Mouse (Mus musculus): ENCODE results near the gene Nln. TPM values are rescaled to one million over a fixed set of nuclear protein-coding genes. Genes with fewer than 3 reads are reported as not detected.
A peak's percentile ranks its signal among the peaks of the same experiment; 100 is the strongest.

Nln gene
- polyA plus RNA-seq, 1 experiment from 2014 or later, result 66.4 TPM

- peaks cover 15% of the 10 kb centered on the region for H3K36me3 ChIP-seq (ENCODE audit: control insufficient read depth, insufficient read depth, low read length)
Measured at GRCm38 (mm10) chr13:104123662-104124381, 14.4 kb upstream of the Nln start.

DNA sequence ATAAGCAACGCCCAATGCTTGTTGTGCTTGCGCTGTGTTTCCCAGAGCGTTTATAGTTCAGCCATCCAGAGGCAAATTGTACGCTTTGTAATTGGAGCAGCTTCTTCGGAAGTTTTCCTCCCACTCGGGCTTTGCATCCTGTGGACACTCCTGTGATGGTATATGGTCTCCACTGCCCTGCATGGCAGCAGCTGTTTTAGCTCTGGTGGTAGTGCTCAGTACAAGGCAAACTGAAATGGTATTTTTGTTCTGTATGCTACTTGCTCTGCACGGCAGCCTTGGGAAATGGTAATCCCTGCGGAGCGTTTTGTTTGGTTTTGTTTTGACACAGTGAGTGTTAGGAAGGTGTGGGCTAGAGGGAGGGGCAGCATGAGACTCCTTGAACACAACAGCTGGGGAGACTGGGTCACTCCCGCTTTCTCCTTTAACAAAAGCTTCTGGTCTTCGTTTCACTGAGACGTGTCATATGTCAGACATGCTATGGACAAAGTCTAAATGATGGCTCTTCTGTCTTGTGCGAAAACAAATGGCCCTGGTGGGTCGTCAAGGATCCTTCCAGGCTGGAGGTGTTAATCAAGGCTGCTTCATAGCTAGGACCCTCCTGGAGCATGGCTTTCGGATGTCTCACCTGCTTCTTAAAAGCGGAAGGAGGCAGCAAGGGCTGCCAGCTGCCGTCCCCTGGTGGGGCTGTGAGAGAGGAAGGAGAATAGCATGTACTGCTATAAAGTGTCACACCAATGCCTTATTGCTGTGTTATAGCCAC is 12.8 kb upstream of the Nln start:
- H3K27ac ChIP-seq (ENCODE audit: low read depth, low read length), result no peak overlapping the region
- H3K4me3 ChIP-seq (ENCODE audit: low read length), result no peak overlapping the region
- H3K4me2 ChIP-seq (ENCODE audit: low read length), result no peak overlapping the region
- WGBS, result 66% methylated on average over 17 of the region's 17 CpGs
- no peak overlapping the region for H3K9ac ChIP-seq (ENCODE audit: low read depth, low read length)
- H3K9me3 ChIP-seq (ENCODE audit: control insufficient read depth, low read length), result no peaks in the 10 kb centered on the region
- H3K36me3 ChIP-seq (ENCODE audit: control insufficient read depth, insufficient read depth, low read length), result peaks cover 22% of the 10 kb centered on the region
- no peaks in the 10 kb centered on the region for H3K4me1 ChIP-seq (ENCODE audit: control insufficient read depth, insufficient read depth, low read depth, low read length)
- H3K27me3 ChIP-seq (replicated peaks; ENCODE audit: control insufficient read depth, insufficient read depth, low read length), result no peaks in the 10 kb centered on the region
- no peak for ATAC-seq

More at GRCm38 (mm10) chr13:104123662-104124381, 14.4 kb upstream of the Nln start:
- H3K4me2 ChIP-seq (ENCODE audit: low read length), result no peak overlapping the region
- no peak overlapping the region for H3K27ac ChIP-seq (ENCODE audit: low read depth, low read length)
- H3K27me3 ChIP-seq (replicated peaks; ENCODE audit: control insufficient read depth, insufficient read depth, low read length), result no peaks in the 10 kb centered on the region
- no peak overlapping the region for H3K4me3 ChIP-seq (ENCODE audit: low read length)
- H3K9me3 ChIP-seq (ENCODE audit: control insufficient read depth, low read length), result no peaks in the 10 kb centered on the region
- H3K9ac ChIP-seq (ENCODE audit: low read depth, low read length), result no peak overlapping the region
- no peaks in the 10 kb centered on the region for H3K4me1 ChIP-seq (ENCODE audit: control insufficient read depth, insufficient read depth, low read depth, low read length)
- 93% methylated on average over 20 of the region's 20 CpGs for WGBS
- no peak for ATAC-seq

DNA sequence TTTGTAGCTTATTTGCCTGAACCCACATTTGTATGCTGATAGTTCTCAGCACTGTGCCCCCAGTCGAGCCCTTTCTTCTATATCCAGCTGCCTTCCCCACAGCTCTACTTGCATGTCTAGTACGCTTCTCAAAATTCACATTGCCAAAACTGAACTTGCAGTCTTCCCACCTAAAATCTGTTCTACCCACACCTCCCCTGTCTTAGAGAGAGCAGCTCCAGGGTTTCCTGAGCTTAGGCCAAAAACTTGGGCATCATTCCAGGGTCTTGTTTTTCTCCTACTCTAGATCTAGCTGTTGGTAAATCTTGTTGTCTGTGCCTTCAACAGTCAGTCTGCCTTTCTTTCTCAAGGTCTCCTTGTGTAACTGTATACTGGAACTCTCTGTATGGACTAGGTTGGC is 5.4 kb upstream of the Nln start:
- Histone ChIP-seq H3K36me3 (ENCODE audit: control insufficient read depth, insufficient read depth, low read length) (peaks cover 22% of the 10 kb centered on the region), H3K4me3 (ENCODE audit: low read length) (no peak overlapping the region), H3K27ac (ENCODE audit: low read depth, low read length) (no peak overlapping the region), H3K9ac (ENCODE audit: low read depth, low read length) (no peak overlapping the region), H3K4me1 (ENCODE audit: control insufficient read depth, insufficient read depth, low read depth, low read length) (peaks cover 13% of the 10 kb centered on the region), H3K4me2 (ENCODE audit: low read length) (no peak overlapping the region), H3K9me3 (ENCODE audit: control insufficient read depth, low read length) (no peaks in the 10 kb centered on the region), H3K27me3 (replicated peaks; ENCODE audit: control insufficient read depth, insufficient read depth, low read length) (no peaks in the 10 kb centered on the region)
- 99% methylated on average over 2 of the region's 2 CpGs for WGBS
- ATAC-seq, result no peak

- 93% methylated on average over 4 of the region's 4 CpGs for WGBS
- no peak overlapping the region for H3K4me3 ChIP-seq (ENCODE audit: low read length)
- no peaks in the 10 kb centered on the region for H3K9me3 ChIP-seq (ENCODE audit: control insufficient read depth, low read length)
- H3K27ac ChIP-seq (ENCODE audit: low read depth, low read length), result no peak overlapping the region
- H3K27me3 ChIP-seq (replicated peaks; ENCODE audit: control insufficient read depth, insufficient read depth, low read length), result no peaks in the 10 kb centered on the region
- no peak for ATAC-seq
- peaks cover 13% of the 10 kb centered on the region for H3K4me1 ChIP-seq (ENCODE audit: control insufficient read depth, insufficient read depth, low read depth, low read length)
- no peak overlapping the region for H3K4me2 ChIP-seq (ENCODE audit: low read length)
- no peak overlapping the region for H3K9ac ChIP-seq (ENCODE audit: low read depth, low read length)
- peaks cover 22% of the 10 kb centered on the region for H3K36me3 ChIP-seq (ENCODE audit: control insufficient read depth, insufficient read depth, low read length)
Measured at GRCm38 (mm10) chr13:104113782-104114181, 4.4 kb upstream of the Nln start.

DNA sequence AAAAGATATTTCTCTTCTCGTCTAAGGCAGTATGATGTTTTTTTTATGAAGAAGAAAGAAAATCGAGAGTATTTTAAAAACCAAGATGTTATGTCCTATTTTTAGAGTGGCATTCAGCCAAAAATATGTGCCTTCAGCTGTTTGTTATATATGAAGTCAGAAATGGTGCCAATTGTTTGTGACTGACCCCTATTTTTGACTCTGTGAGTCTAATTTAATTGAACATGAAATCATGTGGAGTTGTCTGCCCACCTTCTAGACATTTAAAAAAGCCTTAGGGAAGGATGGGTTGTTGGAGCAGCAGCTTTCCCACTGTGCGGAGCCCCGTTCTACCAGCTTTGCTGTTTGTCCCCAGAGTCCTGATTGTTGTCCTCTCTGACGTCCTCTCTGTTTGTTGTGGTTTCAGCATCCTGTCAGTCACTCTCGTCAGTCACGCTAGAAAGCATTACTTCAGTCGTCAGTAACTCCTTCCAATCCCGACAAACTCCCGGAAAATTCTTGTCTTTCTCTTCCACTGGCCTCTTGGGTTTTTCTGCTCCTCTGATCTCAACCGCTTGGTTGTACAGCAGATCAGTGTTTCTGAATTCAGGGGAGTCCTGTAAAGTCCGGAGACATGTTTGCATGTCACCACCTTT is 3.0 kb upstream of the Nln start:
- Histone ChIP-seq H3K4me2 (ENCODE audit: low read length) (peak overlapping the region; percentile 2; the same call in 1 of the 2 replicates), H3K36me3 (ENCODE audit: control insufficient read depth, insufficient read depth, low read length) (peaks cover 17% of the 10 kb centered on the region), H3K9me3 (ENCODE audit: control insufficient read depth, low read length) (no peaks in the 10 kb centered on the region), H3K27me3 (replicated peaks; ENCODE audit: control insufficient read depth, insufficient read depth, low read length) (no peaks in the 10 kb centered on the region), H3K27ac (ENCODE audit: low read depth, low read length) (no peak overlapping the region), H3K4me1 (ENCODE audit: control insufficient read depth, insufficient read depth, low read depth, low read length) (peaks cover 13% of the 10 kb centered on the region), H3K9ac (ENCODE audit: low read depth, low read length) (no peak overlapping the region), H3K4me3 (ENCODE audit: low read length) (no peak overlapping the region)
- ATAC-seq, result no peak
- WGBS, result 35% methylated on average over 12 of the region's 12 CpGs

- 26% methylated on average over 7 of the region's 7 CpGs for WGBS
- Histone ChIP-seq H3K27me3 (replicated peaks; ENCODE audit: control insufficient read depth, insufficient read depth, low read length) (no peaks in the 10 kb centered on the region), H3K4me1 (ENCODE audit: control insufficient read depth, insufficient read depth, low read depth, low read length) (peaks cover 13% of the 10 kb centered on the region), H3K9me3 (ENCODE audit: control insufficient read depth, low read length) (no peaks in the 10 kb centered on the region), H3K4me2 (ENCODE audit: low read length) (peak overlapping the region; percentile 88), H3K4me3 (ENCODE audit: low read length) (peak overlapping the region; percentile 82), H3K27ac (ENCODE audit: low read depth, low read length) (peak overlapping the region; percentile 85), H3K9ac (ENCODE audit: low read depth, low read length) (peak overlapping the region; percentile 81), H3K36me3 (ENCODE audit: control insufficient read depth, insufficient read depth, low read length) (peaks cover 6% of the 10 kb centered on the region; the same call in 1 of the 2 replicates)
- no peak for ATAC-seq
Measured at GRCm38 (mm10) chr13:104110526-104110925, 1.1 kb upstream of the Nln start.

DNA sequence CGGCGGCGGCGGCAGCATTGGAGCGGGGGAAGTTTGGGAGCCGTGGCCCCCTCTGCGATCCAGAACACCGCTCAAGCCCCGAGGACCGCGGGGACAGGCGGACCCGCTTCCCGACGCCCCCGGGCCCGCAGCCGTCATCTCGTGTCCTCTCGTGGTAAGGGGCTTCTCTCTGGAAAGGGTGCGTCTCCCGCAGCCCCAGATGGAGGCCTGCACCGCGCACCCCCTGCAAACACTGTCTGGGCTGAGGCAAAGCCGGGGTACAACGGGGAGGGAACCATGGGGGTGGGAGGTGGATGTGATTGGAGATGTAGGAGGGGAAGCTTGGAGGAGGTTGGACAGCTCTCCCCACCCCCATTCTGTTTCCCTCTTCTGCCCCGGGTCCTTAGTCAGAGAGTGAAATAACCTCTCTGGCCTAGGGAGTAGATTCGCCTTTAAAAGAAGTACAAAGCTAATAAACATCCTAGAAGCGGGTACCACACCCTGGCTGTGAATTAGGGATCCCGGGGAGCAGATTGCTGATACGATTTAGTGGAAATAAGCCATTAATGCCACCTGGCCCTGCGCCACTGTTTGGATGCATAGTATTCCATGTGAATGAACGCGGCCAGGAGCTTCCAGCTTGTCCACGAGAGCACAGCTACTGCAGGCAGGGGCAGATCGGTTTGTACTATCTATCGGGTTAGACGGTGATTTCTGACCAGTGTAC is 555 bp upstream of the Nln start:
- H3K4me2 ChIP-seq (ENCODE audit: low read length), result peak overlapping the region; percentile 88
- peak overlapping the region; percentile 82 for H3K4me3 ChIP-seq (ENCODE audit: low read length)
- no peaks in the 10 kb centered on the region for H3K27me3 ChIP-seq (replicated peaks; ENCODE audit: control insufficient read depth, insufficient read depth, low read length)
- H3K27ac ChIP-seq (ENCODE audit: low read depth, low read length), result peak overlapping the region; percentile 85
- peaks cover 13% of the 10 kb centered on the region for H3K4me1 ChIP-seq (ENCODE audit: control insufficient read depth, insufficient read depth, low read depth, low read length)
- 0 out of 2 replicates have a peak, but pooled peaks cover 2% of the 10 kb centered on the region for H3K36me3 ChIP-seq (ENCODE audit: control insufficient read depth, insufficient read depth, low read length)
- H3K9me3 ChIP-seq (ENCODE audit: control insufficient read depth, low read length), result no peaks in the 10 kb centered on the region
- H3K9ac ChIP-seq (ENCODE audit: low read depth, low read length), result peak overlapping the region; percentile 81
- ATAC-seq, result peak; percentile 86
- 1% methylated on average over 31 of the region's 38 CpGs for WGBS

- WGBS, result under 1% methylated on average over 24 of the region's 24 CpGs
- Histone ChIP-seq H3K36me3 (ENCODE audit: control insufficient read depth, insufficient read depth, low read length) (peaks cover under 1% of the 10 kb centered on the region; the same call in 1 of the 2 replicates), H3K27me3 (replicated peaks; ENCODE audit: control insufficient read depth, insufficient read depth, low read length) (no peaks in the 10 kb centered on the region), H3K4me3 (ENCODE audit: low read length) (peak overlapping the region; percentile 82), H3K27ac (ENCODE audit: low read depth, low read length) (peak overlapping the region; percentile 86), H3K4me2 (ENCODE audit: low read length) (peak overlapping the region; percentile 88), H3K9me3 (ENCODE audit: control insufficient read depth, low read length) (no peaks in the 10 kb centered on the region), H3K4me1 (ENCODE audit: control insufficient read depth, insufficient read depth, low read depth, low read length) (peaks cover 13% of the 10 kb centered on the region), H3K9ac (ENCODE audit: low read depth, low read length) (peak overlapping the region; percentile 83)
- ATAC-seq, result no peak
Measured at GRCm38 (mm10) chr13:104108651-104109287, 645 bp downstream of the Nln start.
